Mouse (Mus musculus) MEL (cell line): ENCODE results near the gene Tas2r108. TPM values are rescaled to one million over a fixed set of nuclear protein-coding genes. Genes with fewer than 3 reads are reported as not detected.

Experiments
- DNase-seq: peaks from one replicate; pipeline ENCODE4 v3.0.0; 2011; ENCODE audit warnings: low read depth, low spot score
- H3K27ac ChIP-seq: 2 replicates; pipeline ENCODE4 v1.5.1; 2012; ENCODE audit warnings: low read depth, mild to moderate bottlenecking, control low read depth, low read length, moderate library complexity; ENCODE audit not compliant: control insufficient read depth
- H3K27me3 ChIP-seq, 2 experiments: fragments of 150-350 bp in 1 of 2; sonication (generic) in 1 of 2; 2 replicates each; pipeline ENCODE4 v1.6.1; 2012; ENCODE audit warnings: low read length in 2 of 2, mild to moderate bottlenecking in 2 of 2, improper control_type of control experiment in 1 of 2, moderate library complexity in 1 of 2; ENCODE audit not compliant: insufficient read depth in 2 of 2, control insufficient read depth in 1 of 2
- H3K36me3 ChIP-seq, 2 experiments: 2 replicates each; pipeline ENCODE4 v1.6.1; 2012 to 2014; ENCODE audit warnings: low read length in 2 of 2, improper control_type of control experiment in 1 of 2, inconsistent platforms in 1 of 2, mild to moderate bottlenecking in 1 of 2; ENCODE audit not compliant: insufficient read depth in 2 of 2, control insufficient read depth in 1 of 2
- H3K4me1 ChIP-seq, 2 experiments: fragments of 150-350 bp in 1 of 2; sonication (generic) in 1 of 2; 2 replicates each; pipeline ENCODE4 v1.6.1; 2012; ENCODE audit warnings: low read length in 2 of 2, improper control_type of control experiment in 1 of 2, mild to moderate bottlenecking in 1 of 2; ENCODE audit not compliant: insufficient read depth in 2 of 2, control insufficient read depth in 1 of 2
- H3K4me3 ChIP-seq, 2 experiments: fragments of 150-350 bp in 1 of 2; sonication (generic) in 1 of 2; 2 replicates each; pipeline ENCODE4 v1.5.1; 2012; ENCODE audit warnings: low read depth in 2 of 2, low read length in 2 of 2, mild to moderate bottlenecking in 2 of 2, moderate library complexity in 2 of 2, control low read depth in 1 of 2, improper control_type of control experiment in 1 of 2; ENCODE audit not compliant: control insufficient read depth in 1 of 2, insufficient read depth in 1 of 2
- H3K79me2 ChIP-seq: 2 replicates; pipeline ENCODE4 v1.6.1; 2012; ENCODE audit warnings: mild to moderate bottlenecking, low read length, moderate library complexity; ENCODE audit not compliant: control insufficient read depth, poor library complexity, insufficient read depth
- H3K9ac ChIP-seq: 2 replicates; pipeline ENCODE4 v1.6.1; 2012; ENCODE audit warnings: low read depth, mild to moderate bottlenecking, control low read depth, low read length, moderate library complexity; ENCODE audit not compliant: control insufficient read depth, poor library complexity, severe bottlenecking
- H3K9me3 ChIP-seq: fragments of 150-350 bp; sonication (generic); replicated peaks from 2 replicates; pipeline ENCODE4 v1.6.1; 2012; ENCODE audit warnings: mild to moderate bottlenecking, low read length, improper control_type of control experiment, moderate library complexity; ENCODE audit not compliant: insufficient read depth
- CHD1 ChIP-seq: IDR thresholded peaks from 2 replicates; pipeline ENCODE4 v1.6.1; 2012; ENCODE audit warnings: low read depth, mild to moderate bottlenecking, inconsistent platforms, low read length, improper control_type of control experiment
- CHD2 ChIP-seq: IDR thresholded peaks from 2 replicates; pipeline ENCODE4 v1.6.1; 2011; ENCODE audit warnings: low read length, improper control_type of control experiment
- CTCF ChIP-seq, 3 experiments: IDR thresholded peaks in 2 of 3; conservative IDR thresholded peaks in 1 of 3; 2 replicates each; pipeline ENCODE4 v1.5.1; 2011 to 2012; ENCODE audit warnings: low read length in 3 of 3, low read depth in 2 of 3, mild to moderate bottlenecking in 2 of 3, improper control_type of control experiment in 1 of 3, inconsistent platforms in 1 of 3, mixed read lengths in 1 of 3, moderate library complexity in 1 of 3; ENCODE audit not compliant: control insufficient read depth in 1 of 3, insufficient read depth in 1 of 3, poor library complexity in 1 of 3, severe bottlenecking in 1 of 3
- ELF1 ChIP-seq: IDR thresholded peaks from 2 replicates; pipeline ENCODE4 v1.6.1; 2014; ENCODE audit warnings: low read depth, mild to moderate bottlenecking, inconsistent platforms, low read length, improper control_type of control experiment, moderate library complexity
- ETS1 ChIP-seq: IDR thresholded peaks from 2 replicates; pipeline ENCODE4 v1.6.1; 2012; ENCODE audit warnings: low read depth, mild to moderate bottlenecking, inconsistent platforms, low read length, improper control_type of control experiment, moderate library complexity
- GABPA ChIP-seq: IDR thresholded peaks from 2 replicates; pipeline ENCODE4 v1.6.1; 2012; ENCODE audit warnings: low read depth, mild to moderate bottlenecking, inconsistent platforms, low read length, improper control_type of control experiment, moderate library complexity
- HCFC1 ChIP-seq: IDR thresholded peaks from 2 replicates; pipeline ENCODE4 v1.6.1; 2012; ENCODE audit warnings: low read depth, mild to moderate bottlenecking, inconsistent platforms, low read length, improper control_type of control experiment, moderate library complexity
- JUND ChIP-seq: IDR thresholded peaks from 2 replicates; pipeline ENCODE4 v1.6.1; 2011; ENCODE audit warnings: low read depth, mild to moderate bottlenecking, improper control_type of control experiment, low read length
- KAT2A ChIP-seq: conservative IDR thresholded peaks from 2 replicates; pipeline ENCODE4 v1.6.1; 2012; ENCODE audit warnings: low read depth, low read length, improper control_type of control experiment, inconsistent platforms
- NELFE ChIP-seq: IDR thresholded peaks from 2 replicates; pipeline ENCODE4 v1.6.1; 2011; ENCODE audit warnings: low read depth, low read length, improper control_type of control experiment
- NRF1 ChIP-seq: IDR thresholded peaks from 2 replicates; pipeline ENCODE4 v1.6.1; 2014; ENCODE audit warnings: low read depth, mild to moderate bottlenecking, inconsistent platforms, low read length, improper control_type of control experiment, moderate library complexity; ENCODE audit not compliant: poor library complexity, insufficient read depth, severe bottlenecking
- POLR2AphosphoS2 ChIP-seq: IDR thresholded peaks from 2 replicates; pipeline ENCODE4 v1.6.1; 2011; ENCODE audit warnings: low read length, improper control_type of control experiment
- POLR2AphosphoS5 ChIP-seq: IDR thresholded peaks from 2 replicates; pipeline ENCODE4 v1.6.1; 2012; ENCODE audit warnings: low read depth, borderline replicate concordance, mild to moderate bottlenecking, inconsistent platforms, low read length, moderate library complexity, mixed read lengths
- RAD21 ChIP-seq: IDR thresholded peaks from 2 replicates; pipeline ENCODE4 v1.6.1; 2011; ENCODE audit warnings: mild to moderate bottlenecking, low read depth, low read length, improper control_type of control experiment
- SIN3A ChIP-seq: IDR thresholded peaks from 2 replicates; pipeline ENCODE4 v1.6.1; 2012; ENCODE audit warnings: low read length, improper control_type of control experiment, inconsistent platforms
- TAL1 ChIP-seq: IDR thresholded peaks from 2 replicates; pipeline ENCODE4 v1.6.1; 2012; ENCODE audit warnings: mild to moderate bottlenecking, inconsistent platforms, low read length, moderate library complexity, mixed read lengths
- TCF12 ChIP-seq: IDR thresholded peaks from 2 replicates; pipeline ENCODE4 v1.6.1; 2014; ENCODE audit warnings: low read depth, mild to moderate bottlenecking, inconsistent platforms, low read length, improper control_type of control experiment, moderate library complexity
- UBTF ChIP-seq: IDR thresholded peaks from 2 replicates; pipeline ENCODE4 v1.6.1; 2012; ENCODE audit warnings: low read depth, mild to moderate bottlenecking, inconsistent platforms, low read length, improper control_type of control experiment, moderate library complexity, borderline replicate concordance; ENCODE audit not compliant: insufficient read depth
- polyA plus RNA-seq, 2 experiments: library from polyadenylated mRNA; stranded (reverse) in 1 of 2; unstranded in 1 of 2; fragments of >175 nt in 1 of 2; fragments of >200 nt in 1 of 2; gene quantifications; 2 replicates each; pipeline versions ENCODE4 v1.2.1 to v1.2.4; 2012; ENCODE audit warnings: low replicate concordance in 2 of 2, low read depth in 1 of 2; ENCODE audit not compliant: insufficient read length in 2 of 2, insufficient read depth in 1 of 2, missing spikeins in 1 of 2
- total RNA-seq: library from RNA; depleted of rRNA; stranded (reverse); fragments of 300-350 nt; gene quantifications from 2 replicates; pipeline ENCODE4 v1.2.3, GENCODE M21; 2012

Gene Tas2r108
- total and polyA plus RNA-seq, 3 experiments: 0.10 TPM; not detected in 2

DNA sequence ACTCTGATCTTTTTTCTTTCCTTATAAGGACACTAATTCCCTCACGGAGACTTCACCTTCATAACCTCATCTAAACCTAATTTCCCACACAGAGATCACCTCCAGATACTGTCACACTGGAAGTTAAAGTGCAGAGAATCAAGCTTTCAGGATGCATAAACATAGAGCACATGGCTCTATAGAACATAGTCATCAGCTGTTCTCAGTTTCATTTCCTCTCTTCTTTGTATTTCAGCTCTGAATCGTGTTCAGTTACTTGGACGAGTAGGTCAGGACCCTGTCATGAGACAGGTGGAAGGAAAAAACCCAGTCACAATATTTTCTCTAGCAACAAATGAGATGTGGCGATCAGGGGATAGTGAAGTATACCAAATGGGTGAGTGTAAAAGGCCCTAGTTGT lies 17.2 kb upstream of the Tas2r108 start:
- H3K27ac ChIP-seq: no peak overlapping the region
- no peak overlapping the region for H3K9ac ChIP-seq

DNA sequence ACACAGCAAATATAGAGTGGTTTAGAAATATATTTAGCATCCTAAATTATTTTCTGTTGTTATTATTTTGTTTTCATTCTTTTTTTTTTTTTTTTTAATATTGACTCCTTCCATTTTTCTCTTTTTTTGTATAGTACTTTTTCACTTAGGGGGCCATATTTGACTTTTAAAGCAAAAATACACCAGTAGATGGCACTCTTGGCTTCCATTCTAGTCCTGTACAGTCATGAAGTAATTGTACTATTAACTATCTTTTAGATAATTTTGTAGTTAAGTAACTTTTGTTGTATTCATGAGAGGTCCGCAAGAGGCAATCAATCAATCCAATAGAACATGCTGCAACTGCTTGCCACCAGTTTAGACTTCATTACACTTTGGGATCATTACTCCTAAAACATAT lies 13.6 kb upstream of the Tas2r108 start:
- Histone ChIP-seq H3K9ac (no peak overlapping the region), H3K79me2 (no peaks in the 10 kb centered on the region), H3K4me3 (no peak overlapping the region), H3K4me1 (no peaks in the 10 kb centered on the region), H3K27ac (no peak overlapping the region), H3K9me3 (no peaks in the 10 kb centered on the region), H3K36me3 (peaks cover 0 to 16% of the 10 kb centered on the region in 2 experiments; a peak in 3 of 4 replicates), H3K27me3 (no peaks in the 10 kb centered on the region)
- peak; percentile 63 for DNase-seq
- no peak for TF ChIP-seq KAT2A
- peak; percentile 38 for TF ChIP-seq RAD21
- no peak for TF ChIP-seq HCFC1
- no peak for TF ChIP-seq GABPA
- TF ChIP-seq CTCF (IDR thresholded peaks at IDR 0.05 in 2 of 3, conservative IDR thresholded peaks at IDR 0.05 in 1 of 3; ENCODE audit: control insufficient read depth in 1 of 3, insufficient read depth in 1 of 3, low read depth in 2 of 3, low read length in 3 of 3, poor library complexity in 1 of 3, severe bottlenecking in 1 of 3): peak in 1 of 3 experiments; percentile 51; a peak in 2 of 6 replicates
- no peak for TF ChIP-seq SIN3A
- TF ChIP-seq ELF1: no peak
- no peak for TF ChIP-seq UBTF
- no peak for TF ChIP-seq ETS1

More for the DNA sequence above, 17.2 kb upstream of the Tas2r108 start:
- TF ChIP-seq CHD1 (no peak), CHD2 (no peak), ELF1 (no peak), POLR2AphosphoS5 (no peak), HCFC1 (no peak), NELFE (no peak), POLR2AphosphoS2 (no peak), TAL1 (no peak), NRF1 (no peak), JUND (no peak), TCF12 (no peak)
- Histone ChIP-seq H3K79me2 (peaks cover 11% of the 10 kb centered on the region), H3K36me3 (peaks cover 0 to 21% of the 10 kb centered on the region in 2 experiments), H3K4me3 (no peak overlapping the region), H3K27me3 (no peaks in the 10 kb centered on the region), H3K4me1 (peaks cover 0 to 8% of the 10 kb centered on the region in 2 experiments; a peak in 1 of 4 replicates), H3K9me3 (no peaks in the 10 kb centered on the region)
- DNase-seq: no peak
